Mouse (Mus musculus) MEL (cell line): Measurements from ENCODE around the gene Hrh2.

Experiments used
- BHLHE40 ChIP-seq: IDR thresholded peaks from 2 replicates; pipeline ENCODE4 v1.6.1; 2012; ENCODE audit warnings: low read depth, mild to moderate bottlenecking, inconsistent platforms, low read length, improper control_type of control experiment, borderline replicate concordance
- CHD1 ChIP-seq: IDR thresholded peaks from 2 replicates; pipeline ENCODE4 v1.6.1; 2012; ENCODE audit warnings: low read depth, mild to moderate bottlenecking, inconsistent platforms, low read length, improper control_type of control experiment
- CTCF ChIP-seq, 3 experiments: IDR thresholded peaks in 2 of 3; conservative IDR thresholded peaks in 1 of 3; 2 replicates each; pipeline ENCODE4 v1.5.1; 2011 to 2012; ENCODE audit warnings: low read length in 3 of 3, low read depth in 2 of 3, mild to moderate bottlenecking in 2 of 3, improper control_type of control experiment in 1 of 3, inconsistent platforms in 1 of 3, mixed read lengths in 1 of 3, moderate library complexity in 1 of 3; ENCODE audit not compliant: control insufficient read depth in 1 of 3, insufficient read depth in 1 of 3, poor library complexity in 1 of 3, severe bottlenecking in 1 of 3
- MAZ ChIP-seq: IDR thresholded peaks from 2 replicates; pipeline ENCODE4 v1.6.1; 2012; ENCODE audit warnings: low read depth, mild to moderate bottlenecking, inconsistent platforms, low read length, improper control_type of control experiment
- MYC ChIP-seq: IDR thresholded peaks from 2 replicates; pipeline ENCODE4 v1.6.1; 2011; ENCODE audit warnings: low read depth, mild to moderate bottlenecking, low read length, improper control_type of control experiment, moderate library complexity
- POLR2A ChIP-seq, 2 experiments: IDR thresholded peaks; 2 replicates each; pipeline ENCODE4 v1.6.1; 2011 to 2012; ENCODE audit warnings: low read length in 2 of 2, mild to moderate bottlenecking in 2 of 2, control low read depth in 1 of 2, improper control_type of control experiment in 1 of 2, low read depth in 1 of 2, moderate library complexity in 1 of 2; ENCODE audit not compliant: control insufficient read depth in 1 of 2, insufficient read depth in 1 of 2, poor library complexity in 1 of 2
- RAD21 ChIP-seq: IDR thresholded peaks from 2 replicates; pipeline ENCODE4 v1.6.1; 2011; ENCODE audit warnings: mild to moderate bottlenecking, low read depth, low read length, improper control_type of control experiment
- TAL1 ChIP-seq: IDR thresholded peaks from 2 replicates; pipeline ENCODE4 v1.6.1; 2012; ENCODE audit warnings: mild to moderate bottlenecking, inconsistent platforms, low read length, moderate library complexity, mixed read lengths

- TF ChIP-seq CTCF (IDR thresholded peaks at IDR 0.05 in 2 of 3, conservative IDR thresholded peaks at IDR 0.05 in 1 of 3; ENCODE audit: control insufficient read depth in 1 of 3, insufficient read depth in 1 of 3, low read depth in 2 of 3, low read length in 3 of 3, poor library complexity in 1 of 3, severe bottlenecking in 1 of 3), result no peak
- TF ChIP-seq RAD21, result no peak
- no peak for TF ChIP-seq CHD1
- 0 out of 2 replicates have a peak, but pooled peaks have one; percentile 22 for TF ChIP-seq MAZ
- TF ChIP-seq BHLHE40, result no peak
- no peak for TF ChIP-seq MYC
- TF ChIP-seq TAL1, result no peak
- TF ChIP-seq POLR2A (IDR thresholded peaks at IDR 0.05; ENCODE audit: control insufficient read depth in 1 of 2, insufficient read depth in 1 of 2, low read depth in 1 of 2, low read length in 2 of 2, poor library complexity in 1 of 2), result 0 out of 4 replicates have a peak, but pooled peaks of 1 of the 2 experiments have one; percentile 34
Measured at GRCm38 (mm10) chr13:54153672-54154218, 38.2 kb upstream of the Hrh2 start.
